16 mouse cellular contexts compared by ENCODE assay signal in genomic region chr13:3563953-3564352, GRCm38 (mm10).
"Had no signal": no experiment of that assay in that cellular context is flagged by ENCODE, and none has a peak within 500 bp of the region (broad histone marks: within the 10 kb centered on the region; RNA-seq: fewer than 3 reads in every experiment).

No protein-coding gene starts in this region.

- ATAC-seq: liver, postnatal 0 days had no signal

- DNase-seq: kidney, adult 11 months; kidney, adult 9 months; kidney, postnatal 4 days; liver; liver, embryonic 13.5 days; liver, postnatal 0 days; lung, postnatal 14 days; midbrain, embryonic 14.5 days; right cerebral cortex, postnatal 14 days; thymus, postnatal 25 days had no signal

- H3K4me1 ChIP-seq: limb, embryonic 12.5 days; liver, embryonic 13.5 days; lung, embryonic 15.5 days had no signal

- H3K27ac ChIP-seq: kidney, postnatal 0 days; layer of hippocampus, adult 2 months; limb, embryonic 12.5 days; liver, embryonic 13.5 days; lung, embryonic 15.5 days; macrophage; stomach, postnatal 0 days had no signal

- H3K9ac ChIP-seq: limb, embryonic 12.5 days; liver, embryonic 13.5 days; liver, postnatal 0 days; lung, embryonic 15.5 days had no signal

- H3K4me3 ChIP-seq: layer of hippocampus, adult 2 months; limb, embryonic 12.5 days; liver, embryonic 13.5 days; lung, embryonic 15.5 days had no signal

- H3K4me2 ChIP-seq: limb, embryonic 12.5 days; liver, embryonic 13.5 days; lung, embryonic 15.5 days had no signal

- H3K27me3 ChIP-seq: limb, embryonic 12.5 days; liver, embryonic 13.5 days; lung, embryonic 15.5 days had no signal

- H3K9me3 ChIP-seq: limb, embryonic 12.5 days; liver, embryonic 13.5 days; lung, embryonic 15.5 days had no signal
